Mouse (Mus musculus): Measurements from ENCODE around the gene Dnmt3l.

GRCm38 (mm10) chr10:78090246-78090645 lies 48.5 kb downstream of the Dnmt3l start:
- TF ChIP-seq CTCF (IDR thresholded peaks at IDR 0.05; ENCODE audit: low read depth, low read length) (no peak), POLR2A (IDR thresholded peaks at IDR 0.05; ENCODE audit: extremely low read depth, insufficient read depth, low read length) (no peak)

Data from liver, adult 2 months (tissue).